Mouse (Mus musculus) gonadal fat pad, adult 2 months (tissue): ENCODE data around the gene Il11ra1. TPM values are rescaled to one million over a fixed set of nuclear protein-coding genes. Genes with fewer than 3 reads are reported as not detected.
"Not testable (repeated sequence)": the region's sequence is repeated elsewhere in the genome, so short reads cannot be mapped to it uniquely, and the experiment has no call there.

ENCODE experiments used
- DNase-seq: peaks from one replicate; pipeline ENCODE4 v3.0.0-alpha.2; 2012; ENCODE audit warnings: low read depth
- polyA plus RNA-seq: library from polyadenylated mRNA; depleted of rRNA; stranded (reverse); fragments of >200 nt; gene quantifications from 2 replicates; pipeline ENCODE4 v1.2.3, GENCODE M21; 2012

Il11ra1 gene
- polyA plus RNA-seq, 1 experiment, result 81.0 TPM

GRCm38 (mm10) chr4:41754797-41755337 lies 55.1 kb downstream of the Il11ra1 start, which contains the start of gene Galt:
Gene Galt (plus strand): TSS chr4:41755228.
- no peak for DNase-seq

- DNase-seq, result no peak
Observed at GRCm38 (mm10) chr4:41755338-41756305, 55.8 kb downstream of the Il11ra1 start, which contains the start of gene Sigmar1. Gene Sigmar1 (minus strand): TSS chr4:41756157.

GRCm38 (mm10) chr4:41756440-41756839 lies 56.7 kb downstream of the Il11ra1 start:
- DNase-seq, result no peak

GRCm38 (mm10) chr4:41757321-41757720 lies 57.5 kb downstream of the Il11ra1 start:
- DNase-seq, result no peak

GRCm38 (mm10) chr4:41758021-41758420 lies 58.2 kb downstream of the Il11ra1 start:
- DNase-seq, result no peak

- no peak for DNase-seq
Observed at GRCm38 (mm10) chr4:41758701-41759100, 58.9 kb downstream of the Il11ra1 start.

GRCm38 (mm10) chr4:41759206-41759605 lies 59.4 kb downstream of the Il11ra1 start:
- DNase-seq, result no peak

GRCm38 (mm10) chr4:41759656-41760287 lies 60.0 kb downstream of the Il11ra1 start:
- DNase-seq, result no peak

- DNase-seq, result no peak
Observed at GRCm38 (mm10) chr4:41760288-41760721, 60.5 kb downstream of the Il11ra1 start.

- DNase-seq, result no peak
Observed at GRCm38 (mm10) chr4:41760911-41761310, 61.1 kb downstream of the Il11ra1 start.

- DNase-seq, result no peak
Observed at GRCm38 (mm10) chr4:41761680-41762079, 61.9 kb downstream of the Il11ra1 start.

- DNase-seq, result no peak
Observed at GRCm38 (mm10) chr4:41762099-41762687, 62.4 kb downstream of the Il11ra1 start.

GRCm38 (mm10) chr4:41762688-41763114 lies 62.9 kb downstream of the Il11ra1 start:
- not testable (repeated sequence) for DNase-seq

- not testable (repeated sequence) for DNase-seq
Observed at GRCm38 (mm10) chr4:41763176-41763575, 63.4 kb downstream of the Il11ra1 start.

- not testable (repeated sequence) for DNase-seq
Observed at GRCm38 (mm10) chr4:41767301-41767700, 67.5 kb downstream of the Il11ra1 start.

- DNase-seq, result not testable (repeated sequence)
Observed at GRCm38 (mm10) chr4:41772946-41773345, 73.2 kb downstream of the Il11ra1 start.

GRCm38 (mm10) chr4:41773502-41773901 lies 73.7 kb downstream of the Il11ra1 start:
- not testable (repeated sequence) for DNase-seq

- not testable (repeated sequence) for DNase-seq
Observed at GRCm38 (mm10) chr4:41774002-41774401, 74.2 kb downstream of the Il11ra1 start, which contains the start of gene Ccl27a. Gene Ccl27a (minus strand): TSS chr4:41774247.

GRCm38 (mm10) chr4:41774506-41774905 lies 74.7 kb downstream of the Il11ra1 start:
- DNase-seq, result not testable (repeated sequence)

GRCm38 (mm10) chr4:41775840-41776239 lies 76.1 kb downstream of the Il11ra1 start:
- not testable (repeated sequence) for DNase-seq

- not testable (repeated sequence) for DNase-seq
Observed at GRCm38 (mm10) chr4:41781271-41781670, 81.5 kb downstream of the Il11ra1 start.
